Mouse (Mus musculus) adrenal gland, adult (tissue): ENCODE data around the gene Nmu.

Experiments used
- DNase-seq, 2 experiments: peaks; one replicate each; pipeline ENCODE4 v3.0.0; 2022 to 2023; ENCODE audit warnings: low spot score in 1 of 2; ENCODE audit not compliant: inconsistent age in 2 of 2

Nmu gene

DNA sequence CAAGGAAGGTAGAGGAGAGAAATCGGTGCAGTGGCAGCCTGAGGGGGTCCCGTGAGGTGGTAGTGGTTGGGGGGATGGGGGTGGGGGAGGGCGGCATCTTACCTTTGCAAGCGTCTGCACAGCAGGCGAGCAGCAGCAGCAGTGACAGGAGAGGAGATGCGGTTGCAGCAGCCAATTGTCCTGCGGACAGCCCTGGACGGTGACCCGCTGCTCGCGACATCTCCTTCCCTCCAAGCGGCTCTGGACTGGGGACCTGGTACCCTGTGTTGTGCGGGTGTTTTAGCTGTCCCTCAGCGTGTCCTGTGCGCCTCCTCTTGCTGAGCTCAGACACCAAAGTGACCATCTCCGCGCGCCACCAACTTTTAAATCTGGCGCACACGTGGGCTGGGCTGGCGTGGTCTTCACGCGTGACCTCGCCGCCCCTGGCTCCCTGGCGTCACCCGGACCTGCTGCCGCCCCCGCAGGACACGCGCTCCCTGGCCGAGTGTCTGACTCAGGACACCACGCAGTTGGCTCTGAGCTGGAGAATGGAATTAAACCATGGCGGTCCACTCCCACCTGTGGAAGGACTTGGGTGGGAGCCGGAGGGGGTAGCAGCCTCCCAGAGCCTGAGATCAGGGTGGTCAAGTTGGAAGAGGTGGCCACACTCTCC, at the start of gene Nmu:
Gene Nmu (minus strand): TSS at position 336 of the 652 bp plus-strand sequence.
- DNase-seq = peak; percentile 6 to 30

DNA sequence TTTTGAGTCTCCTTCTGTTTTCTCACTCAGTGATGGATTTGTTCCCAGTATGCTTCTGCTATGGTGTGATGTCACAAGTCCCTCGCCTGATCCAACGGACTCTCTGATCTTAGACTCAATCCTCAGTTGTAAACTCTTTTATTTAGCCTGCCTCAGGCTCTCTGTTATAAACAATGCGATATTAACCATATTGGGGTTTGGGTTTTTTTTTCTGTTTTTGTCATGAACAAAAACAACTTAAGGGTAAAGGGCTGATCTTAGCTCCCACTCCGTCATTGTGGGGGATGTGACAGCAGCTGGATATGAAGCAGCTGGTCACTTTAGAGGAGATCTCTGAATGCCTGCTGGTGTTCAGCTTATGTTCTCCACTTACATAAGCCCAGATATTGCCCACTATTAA, 48.1 kb upstream of the Nmu start:
- no peak for DNase-seq

DNA sequence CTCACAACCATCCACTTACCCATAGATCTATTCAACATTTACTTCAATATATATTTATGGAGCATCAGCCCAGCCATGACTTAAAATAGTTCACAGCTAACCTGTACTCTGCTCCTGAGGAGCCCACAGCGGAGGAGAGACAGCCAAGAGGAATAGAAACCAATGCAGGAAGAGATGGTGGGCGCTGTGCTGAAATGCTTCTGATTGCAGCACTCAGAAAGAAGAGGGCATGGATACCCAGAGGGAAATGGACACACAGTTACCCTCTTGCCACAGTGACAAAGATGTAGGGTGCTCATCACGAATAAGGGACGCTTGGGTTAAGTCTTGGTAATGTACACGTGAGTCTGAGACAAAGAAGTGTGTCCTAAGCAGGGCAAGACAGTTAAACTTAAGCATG, 30.8 kb upstream of the Nmu start:
- no peak for DNase-seq

DNA sequence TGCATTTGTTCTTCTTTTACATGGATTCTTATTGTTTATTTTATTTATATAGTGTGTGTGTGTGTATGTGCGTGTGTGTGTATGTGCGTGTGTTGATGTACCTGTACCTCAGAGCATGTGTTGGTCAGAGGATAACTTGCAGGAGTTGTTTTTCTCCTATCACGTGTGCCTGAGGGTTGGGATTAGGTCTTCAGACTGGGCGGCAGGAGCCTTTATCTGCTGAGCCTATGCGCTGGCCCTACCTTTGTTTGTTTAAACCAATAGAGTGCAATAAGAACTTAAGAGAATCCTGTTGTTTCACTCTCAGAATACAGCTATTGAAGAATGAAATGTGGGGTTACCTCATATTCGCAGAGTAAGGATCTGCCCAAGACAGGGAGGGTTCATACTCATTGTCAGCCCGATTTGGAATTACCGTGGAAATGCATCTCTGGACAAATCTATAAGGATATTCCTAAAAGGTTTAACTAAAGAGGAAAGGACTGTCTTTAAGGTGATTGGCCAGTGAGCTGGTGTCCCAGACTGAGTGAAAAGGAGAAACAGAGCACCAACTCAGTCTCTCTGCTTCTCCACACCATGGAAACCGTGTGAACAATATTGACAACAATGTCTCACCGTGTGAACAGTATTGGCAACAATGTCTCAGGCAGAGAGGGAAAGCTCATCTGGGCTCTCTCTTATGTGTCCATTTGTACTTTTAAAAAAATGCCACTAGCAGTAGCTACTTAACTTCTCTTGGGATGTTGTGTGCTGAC, 25.6 kb upstream of the Nmu start:
- no peak for DNase-seq

DNA sequence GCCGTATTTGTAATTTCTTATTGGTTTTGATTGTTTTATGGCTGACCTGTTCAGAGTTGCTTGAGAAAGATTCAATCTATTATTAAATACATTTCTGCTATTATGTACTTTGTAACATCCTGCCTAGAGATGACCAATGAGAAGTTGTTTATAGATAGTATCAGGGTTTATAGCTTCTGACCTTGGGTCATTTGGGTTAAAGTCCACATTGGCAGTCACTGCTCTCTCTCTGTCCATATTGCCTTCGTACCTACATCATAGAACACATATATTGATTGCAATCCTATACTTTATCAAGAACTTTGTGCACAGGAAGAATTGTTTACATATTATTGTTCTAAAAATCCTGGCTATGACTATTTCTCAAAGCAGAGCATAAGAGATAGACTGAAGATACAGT, 24.9 kb upstream of the Nmu start:
- DNase-seq = no peak

DNA sequence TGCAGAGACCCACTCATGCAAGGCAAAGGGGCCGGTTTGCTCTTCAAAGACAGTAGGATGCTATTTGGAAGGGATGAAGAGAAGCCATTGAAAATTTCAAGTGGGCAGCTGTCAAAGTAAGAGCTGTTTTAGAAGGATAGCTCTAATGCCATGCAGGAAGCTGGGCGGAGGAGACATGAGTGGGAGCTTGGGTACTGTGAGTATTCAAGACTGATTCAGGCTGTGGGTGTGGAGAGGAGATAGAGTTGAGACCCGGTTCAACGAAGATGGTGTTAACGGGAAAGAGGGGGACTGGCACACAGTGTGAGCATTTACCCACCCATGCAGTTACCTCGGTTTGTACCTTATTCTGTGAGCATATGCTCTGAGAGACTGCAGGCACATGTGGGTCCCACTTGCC, 20.1 kb upstream of the Nmu start:
- DNase-seq = no peak

DNA sequence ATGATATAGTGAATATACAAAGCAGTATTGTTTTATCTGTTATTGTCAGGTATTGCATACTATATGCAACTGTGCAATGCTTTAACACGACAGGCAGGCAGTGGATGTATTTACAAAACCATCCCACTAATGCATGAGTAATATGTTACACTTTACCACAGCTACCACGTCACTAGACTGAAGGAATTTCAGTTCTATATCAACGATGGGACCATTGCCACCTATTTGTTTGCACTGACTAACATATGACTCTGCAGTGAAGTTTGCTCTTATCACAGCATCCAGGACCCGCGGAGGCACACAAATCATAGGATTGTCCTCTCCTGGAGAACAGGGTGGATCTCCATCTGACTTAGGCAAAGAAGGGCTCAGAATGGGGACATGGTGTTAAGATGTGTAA, 18.2 kb upstream of the Nmu start:
- DNase-seq = no peak

DNA sequence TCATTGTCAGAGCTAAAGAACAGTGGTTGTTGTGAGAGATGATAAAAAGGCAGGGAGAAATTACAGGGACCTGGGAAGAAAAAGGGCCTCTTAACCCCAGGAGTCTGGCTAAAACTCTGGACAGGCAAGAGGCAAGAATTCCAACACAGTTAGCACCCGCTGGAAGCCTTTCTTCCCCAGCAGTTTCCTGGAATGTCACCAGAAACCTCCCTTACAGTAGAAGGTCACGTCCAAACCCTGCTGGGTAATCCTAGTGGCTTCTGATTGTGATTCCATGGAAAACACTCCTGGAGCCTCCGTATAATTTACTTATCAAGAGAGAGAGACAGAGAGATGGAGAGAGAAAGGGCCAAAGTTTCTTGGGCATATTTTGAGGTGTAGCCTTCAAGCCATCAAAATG, 15.6 kb upstream of the Nmu start:
- no peak for DNase-seq

DNA sequence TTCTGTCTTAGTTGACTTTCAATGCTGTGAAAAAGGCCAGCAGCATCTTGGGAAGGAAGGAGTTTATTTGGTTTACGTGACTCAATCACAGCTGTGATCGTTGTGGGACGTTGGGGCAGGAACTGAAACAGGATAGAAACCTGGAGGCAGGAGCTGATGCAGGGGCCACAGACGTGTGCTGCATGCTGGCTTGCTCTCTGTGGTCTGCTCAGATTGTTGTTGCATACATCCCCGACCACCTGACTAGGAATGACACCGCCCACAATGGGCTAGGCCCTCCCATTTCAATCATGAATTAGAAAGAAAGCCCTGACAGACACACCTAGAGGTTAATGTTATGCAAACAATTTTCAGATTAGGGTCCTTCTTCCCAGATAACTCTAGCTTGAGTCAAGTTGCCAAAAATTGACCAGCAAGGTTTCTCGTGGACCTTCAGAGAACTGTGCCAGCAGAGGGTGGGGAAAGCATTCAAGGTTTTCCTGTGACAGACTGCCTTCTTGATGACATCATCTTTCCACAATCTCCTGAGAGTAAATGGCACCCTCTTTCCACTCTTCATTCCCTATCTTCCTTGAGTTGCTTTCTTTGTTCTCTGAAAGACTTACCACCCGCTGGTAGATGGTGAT, 5.7 kb upstream of the Nmu start:
- DNase-seq = peak; percentile 5 to 75

DNA sequence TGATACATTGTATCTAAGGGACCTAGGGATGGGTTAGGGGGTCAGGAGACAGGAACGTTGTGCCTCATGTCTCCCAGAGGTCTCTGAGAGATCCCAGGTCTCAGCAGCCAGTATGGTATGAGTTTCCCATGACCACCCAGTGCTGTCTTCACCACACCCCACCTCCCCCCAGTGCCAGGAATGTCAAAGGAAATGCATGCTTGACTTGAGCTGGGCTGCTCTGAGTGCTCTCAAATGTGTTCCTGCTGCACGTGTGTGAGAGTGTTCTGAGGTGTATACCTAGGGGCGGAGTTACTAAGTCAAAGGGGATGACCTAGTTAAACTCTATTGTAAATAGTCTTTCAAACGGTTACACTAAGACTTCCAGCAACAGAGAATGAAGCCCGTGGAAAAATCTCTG, 1.8 kb upstream of the Nmu start:
- DNase-seq = no peak

DNA sequence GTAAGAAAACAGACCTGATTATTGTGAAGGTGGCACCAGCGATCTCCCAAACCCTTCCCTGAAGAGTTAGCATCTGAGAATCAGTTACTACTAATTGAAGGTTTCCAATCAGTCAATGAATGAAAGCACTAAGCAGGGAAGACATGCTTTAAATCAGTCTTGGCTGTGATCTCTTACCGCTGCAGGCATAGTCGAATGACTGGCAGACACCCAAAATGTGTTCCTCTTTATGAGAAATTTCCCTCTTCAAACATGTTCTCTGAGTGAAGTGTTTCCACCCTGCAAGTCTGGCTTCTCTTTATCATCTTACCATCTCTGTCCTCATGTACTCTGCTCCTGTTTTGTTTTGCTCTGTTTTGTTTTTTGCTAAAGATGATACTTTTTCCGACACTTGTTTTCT, 2.8 kb downstream of the Nmu start:
- no peak for DNase-seq

DNA sequence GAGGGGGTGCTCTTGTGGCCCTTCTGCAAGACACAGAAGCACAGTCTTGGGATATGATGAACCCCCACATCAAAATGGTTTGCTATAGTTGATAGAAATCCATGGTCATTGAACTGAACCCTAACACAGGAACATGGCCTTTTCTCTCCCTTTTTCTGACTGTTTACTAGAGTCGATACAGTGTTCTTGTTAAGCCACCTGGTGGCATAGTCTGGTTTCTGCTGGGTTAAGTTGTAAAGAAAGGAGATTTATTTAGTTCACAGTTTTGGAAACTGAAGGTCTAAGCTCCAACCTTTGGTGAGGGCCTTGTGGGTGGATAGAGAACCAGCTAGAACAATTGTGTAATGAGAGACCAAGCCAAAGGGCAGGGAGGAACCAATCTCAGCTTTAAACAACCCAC, 3.5 kb downstream of the Nmu start:
- no peak for DNase-seq

DNA sequence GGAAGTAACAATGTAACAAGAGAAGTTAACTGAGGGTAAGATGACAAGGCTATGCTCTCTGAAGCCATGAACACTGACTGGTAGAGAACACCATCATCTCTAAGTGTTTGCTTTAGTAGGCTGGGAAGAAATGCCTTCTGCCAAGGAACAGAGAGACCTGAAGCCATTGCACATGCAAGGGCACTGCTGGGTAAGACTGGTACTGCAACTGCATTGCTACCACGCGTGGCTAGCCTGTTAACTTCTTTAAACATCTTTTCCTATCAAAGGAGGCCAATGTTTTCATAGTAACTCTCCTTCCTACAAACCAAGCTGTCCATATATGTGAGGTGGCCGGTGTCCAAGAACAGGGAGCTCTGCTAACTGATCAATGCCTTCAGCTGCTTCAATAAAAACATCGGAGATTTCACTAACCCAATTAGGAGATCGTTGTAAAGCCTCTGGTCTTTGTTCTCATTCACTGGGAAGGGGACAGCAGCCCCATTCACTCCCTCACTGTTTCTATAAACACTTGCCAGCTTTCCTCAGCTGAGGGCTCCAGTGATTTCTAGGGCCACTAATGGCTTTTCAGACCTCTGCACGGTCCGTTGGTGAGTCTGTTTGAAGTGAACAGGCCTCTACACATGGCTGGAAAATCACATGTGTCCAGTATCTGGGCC, 11.5 kb downstream of the Nmu start:
- DNase-seq = no peak

DNA sequence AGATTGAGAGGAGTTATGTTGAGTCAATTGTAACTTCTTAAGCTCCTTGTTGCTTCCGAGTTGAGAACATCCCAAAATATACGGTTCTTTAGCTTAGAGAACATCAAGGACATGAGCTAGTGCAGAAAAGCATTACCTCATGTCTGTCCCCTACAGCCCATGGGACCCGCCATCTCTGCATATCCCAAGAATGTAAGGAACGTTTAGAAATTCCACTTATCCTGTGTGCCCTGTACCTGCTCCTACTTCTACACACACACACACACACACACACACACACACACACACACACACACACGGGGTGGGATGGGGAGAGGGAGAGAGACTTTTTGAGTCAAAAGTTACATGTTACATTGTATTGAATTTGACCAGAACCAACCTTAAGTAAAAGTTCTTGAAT, 12.1 kb downstream of the Nmu start:
- no peak for DNase-seq

DNA sequence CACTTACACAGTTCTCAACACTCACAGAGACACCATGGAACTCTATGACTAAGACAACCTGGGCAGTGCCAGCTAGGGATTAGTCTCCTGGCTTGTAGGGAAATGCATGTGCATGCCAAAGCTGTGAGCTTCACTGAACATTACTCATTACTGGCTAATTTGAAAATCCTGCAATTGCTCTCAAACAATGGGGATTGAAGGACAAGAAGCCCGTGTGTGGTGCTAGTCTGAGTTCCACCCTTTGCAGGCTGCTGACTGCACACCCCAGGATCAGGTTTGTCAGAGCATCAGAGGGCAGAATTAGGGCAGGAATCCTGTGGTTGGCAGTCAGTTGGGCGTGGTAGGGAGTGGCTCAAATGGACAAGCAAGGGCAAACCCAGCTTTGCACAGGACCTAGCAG, 17.5 kb downstream of the Nmu start:
- peak in 1 of 2 experiments; percentile 41 for DNase-seq

DNA sequence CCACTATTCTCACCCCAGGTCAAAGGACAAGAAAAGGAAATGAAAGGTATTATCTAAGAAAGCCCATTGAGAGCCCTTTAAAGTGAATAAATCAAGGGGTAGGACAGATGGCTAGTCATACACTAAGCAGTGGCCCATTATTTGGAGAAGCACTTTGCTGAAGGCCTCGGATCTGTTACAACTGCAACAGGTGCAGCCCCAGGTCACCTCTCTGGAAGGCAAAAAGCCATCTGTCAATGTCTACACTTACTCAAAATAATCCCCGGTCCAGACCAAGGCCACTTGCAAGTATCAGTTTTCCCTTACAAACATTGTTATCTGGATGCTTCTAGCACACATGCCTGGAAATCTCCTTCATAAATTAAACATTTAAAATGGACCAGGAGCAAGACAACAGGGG, 22.7 kb downstream of the Nmu start:
- DNase-seq = no peak

DNA sequence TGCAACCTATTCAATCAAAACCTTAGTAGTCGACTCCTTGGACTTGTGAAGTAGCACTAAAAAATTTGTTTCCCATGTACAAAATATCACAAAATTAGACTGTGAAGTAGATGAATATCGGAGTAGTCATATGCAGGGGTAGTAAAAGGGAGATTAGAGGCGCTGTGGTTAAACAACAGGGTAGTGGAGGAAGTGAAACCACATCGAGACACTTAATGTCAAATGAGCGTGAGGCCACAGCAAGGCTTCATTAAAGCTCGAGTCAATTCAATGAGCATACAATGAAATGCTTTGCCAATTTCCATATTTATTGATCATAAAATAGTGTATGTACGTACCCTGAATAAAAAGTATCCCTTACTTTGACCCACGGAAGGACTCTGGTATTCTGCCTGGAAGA, 26.5 kb downstream of the Nmu start:
- no peak for DNase-seq

DNA sequence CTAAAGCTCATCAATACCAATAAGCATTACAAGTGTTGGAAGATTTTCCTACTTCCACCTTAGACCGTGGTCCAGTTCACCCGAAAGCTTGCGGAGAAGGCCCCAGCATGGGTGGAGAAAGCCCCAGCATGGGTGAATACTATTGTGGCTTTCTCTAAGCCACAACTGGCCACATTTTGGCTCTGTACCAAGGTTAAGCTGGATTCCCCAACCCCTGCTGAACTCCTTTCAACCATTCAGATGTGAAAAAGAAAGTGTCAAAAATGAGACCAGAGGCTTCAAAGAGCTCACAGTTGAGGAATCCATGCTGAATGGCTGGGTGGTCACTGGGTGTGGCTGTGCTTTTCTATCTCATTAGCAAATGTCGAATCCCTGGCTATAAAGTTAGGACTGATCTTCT, 29.8 kb downstream of the Nmu start:
- no peak for DNase-seq

DNA sequence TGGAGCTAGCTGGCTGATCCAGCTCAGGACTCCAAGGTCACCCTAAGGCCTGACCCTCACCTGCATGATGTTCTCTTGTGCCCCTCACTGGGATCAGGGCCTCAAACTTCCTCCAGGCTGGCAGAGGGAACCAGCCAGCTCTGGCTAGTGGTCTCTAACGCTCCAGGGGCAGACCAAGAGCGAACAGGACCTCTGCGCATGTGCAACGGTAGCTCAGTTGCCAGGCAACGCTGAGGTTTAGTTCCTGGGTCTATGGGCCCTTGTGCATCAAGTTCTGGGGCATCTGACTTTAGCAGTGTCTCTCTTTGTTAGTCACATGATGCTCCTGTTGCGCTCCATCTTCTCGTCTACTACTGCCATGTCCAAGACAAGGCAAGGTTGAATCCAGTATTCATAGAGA, 32.6 kb downstream of the Nmu start, which contains the start of gene Pdcl2:
Gene Pdcl2 (minus strand): TSS at position 204 of the 400 bp plus-strand sequence.
- no peak for DNase-seq

DNA sequence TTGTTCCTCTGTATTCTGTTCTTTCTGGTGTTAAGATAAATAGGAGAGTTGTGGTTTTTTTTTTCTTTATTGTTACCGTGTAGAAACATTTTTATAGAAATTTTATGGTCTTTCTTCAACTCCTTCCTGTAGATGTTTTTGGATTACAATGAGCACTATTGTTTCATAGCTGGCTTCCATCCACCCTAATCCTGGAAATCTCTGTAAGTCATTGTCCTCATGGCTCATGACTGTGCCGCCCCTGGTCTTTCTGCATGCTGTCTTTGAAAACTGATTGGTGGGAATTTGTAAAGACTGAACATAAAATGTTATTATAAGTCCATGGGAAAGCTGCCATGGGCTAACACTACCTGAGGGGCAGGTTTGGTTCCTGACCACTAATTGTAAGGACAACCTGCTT, 36.3 kb downstream of the Nmu start:
- DNase-seq = no peak

DNA sequence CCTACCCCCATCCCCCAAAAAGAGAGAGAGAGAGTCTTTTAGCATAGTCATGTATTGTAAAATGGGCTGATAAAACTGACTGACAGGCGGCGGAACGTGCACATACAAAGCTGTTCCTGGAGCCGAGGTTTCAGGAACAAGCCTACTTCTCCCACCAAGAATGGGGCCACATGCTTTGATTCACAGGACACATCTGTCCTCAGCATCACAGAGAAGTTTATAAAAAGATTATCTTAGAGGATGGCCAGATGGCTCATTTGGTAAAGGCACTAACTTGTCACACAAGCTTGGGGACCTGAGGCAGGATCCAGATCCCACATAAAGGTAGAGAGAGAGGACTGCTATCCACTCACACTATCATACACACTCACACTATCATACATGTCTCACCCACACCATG, 38.5 kb downstream of the Nmu start:
- no peak for DNase-seq
